Mouse (Mus musculus): ENCODE measurements around the gene Adamtsl1. TPM values are rescaled to one million over a fixed set of nuclear protein-coding genes. Genes with fewer than 3 reads are reported as not detected.

Gene Adamtsl1
- polyA plus RNA-seq, 2 experiments: 0.11 to 0.23 TPM

DNA sequence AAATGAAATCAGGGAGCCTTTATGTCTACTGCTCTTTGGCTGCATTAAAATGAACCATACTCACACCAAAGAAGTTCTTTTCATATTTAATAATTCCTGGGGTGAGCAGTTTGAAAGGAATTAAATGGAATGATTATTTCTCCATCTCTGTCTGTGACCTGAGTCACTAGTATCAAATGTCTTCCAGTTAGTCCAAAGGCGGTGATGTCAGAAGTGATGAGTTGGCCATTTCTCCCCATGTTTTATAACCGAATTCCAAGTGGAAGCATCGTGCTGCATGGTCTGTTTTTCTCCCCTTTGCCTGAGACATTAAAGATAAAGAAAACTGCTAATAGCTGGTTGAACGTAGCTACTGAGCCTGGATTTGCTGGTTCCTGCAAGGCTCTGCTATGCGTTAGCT is 657.5 kb downstream of the Adamtsl1 start:
- no peak for ATAC-seq (ENCODE audit: insufficient read depth)
- H3K36me3 ChIP-seq (replicated peaks; ENCODE audit: control insufficient read depth, insufficient read depth, low read depth): no peaks in the 10 kb centered on the region

GRCm38 (mm10) chr4:86177471-86177870 is 663.5 kb downstream of the Adamtsl1 start:
- ATAC-seq (ENCODE audit: insufficient read depth) (no peak), DNase-seq (ENCODE audit: low read depth in 3 of 3, low spot score in 3 of 3) (no peak)
- Histone ChIP-seq H3K4me2 (ENCODE audit: low read depth) (no peak overlapping the region), H3K4me1 (replicated peaks; ENCODE audit: control insufficient read depth in 2 of 2, insufficient read depth in 2 of 2, low read length in 1 of 2) (no peaks in the 10 kb centered on the region), H3K9me3 (ENCODE audit: control insufficient read depth, low read length) (no peaks in the 10 kb centered on the region), H3K9ac (replicated peaks) (no peak overlapping the region), H3K27me3 (ENCODE audit: control insufficient read depth, insufficient read depth, low read length) (no peaks in the 10 kb centered on the region), H3K4me3 (ENCODE audit: insufficient read depth in 1 of 2, low read depth in 2 of 2, low read length in 2 of 2) (no peak overlapping the region), H3K27ac (no peak overlapping the region), H3K36me3 (replicated peaks; ENCODE audit: control insufficient read depth, insufficient read depth, low read depth) (no peaks in the 10 kb centered on the region)
- TF ChIP-seq EP300 (IDR thresholded peaks at IDR 0.05; ENCODE audit: low read depth) (no peak), CTCF (IDR thresholded peaks at IDR 0.05; ENCODE audit: low read depth) (no peak)
- 66% methylated on average over 6 of the region's 6 CpGs for WGBS (ENCODE audit: insufficient replicate concordance)

More for the DNA sequence above, 657.5 kb downstream of the Adamtsl1 start:
- Histone ChIP-seq H3K4me1 (replicated peaks; ENCODE audit: control insufficient read depth in 2 of 2, insufficient read depth in 2 of 2, low read length in 1 of 2) (no peaks in the 10 kb centered on the region), H3K4me2 (ENCODE audit: low read depth) (no peak overlapping the region), H3K4me3 (ENCODE audit: insufficient read depth in 1 of 2, low read depth in 2 of 2, low read length in 2 of 2) (no peak overlapping the region), H3K9ac (replicated peaks) (no peak overlapping the region), H3K27me3 (ENCODE audit: control insufficient read depth, insufficient read depth, low read length) (no peaks in the 10 kb centered on the region), H3K27ac (no peak overlapping the region), H3K9me3 (ENCODE audit: control insufficient read depth, low read length) (no peaks in the 10 kb centered on the region)
- no peak for DNase-seq (ENCODE audit: low read depth in 3 of 3, low spot score in 3 of 3)
- TF ChIP-seq CTCF (IDR thresholded peaks at IDR 0.05; ENCODE audit: low read depth): no peak
- TF ChIP-seq EP300 (IDR thresholded peaks at IDR 0.05; ENCODE audit: low read depth): no peak
- WGBS (ENCODE audit: insufficient replicate concordance): 65% methylated on average over 5 of the region's 5 CpGs

DNA sequence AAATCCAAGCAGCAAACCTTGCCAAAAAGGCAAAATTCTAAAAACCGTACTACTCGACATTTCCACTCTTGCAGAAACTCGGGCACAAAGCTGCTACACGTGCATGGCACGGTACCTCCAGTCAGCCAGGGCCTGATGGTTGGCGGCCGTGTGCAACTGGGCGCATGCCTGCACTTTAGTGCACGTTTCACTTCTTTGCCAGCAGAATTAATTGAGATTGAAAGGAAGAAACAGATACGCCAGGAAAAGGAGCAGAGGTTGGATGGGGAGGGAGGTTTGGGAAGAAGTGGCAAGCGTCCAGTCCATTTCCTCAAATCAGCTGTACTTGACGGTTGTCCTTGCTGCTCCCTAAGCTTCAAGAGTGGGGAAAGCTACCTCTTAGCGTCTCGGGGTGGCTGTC is 664.1 kb downstream of the Adamtsl1 start:
- 70% methylated on average over 14 of the region's 14 CpGs for WGBS (ENCODE audit: insufficient replicate concordance)
- no peaks in the 10 kb centered on the region for H3K4me1 ChIP-seq (replicated peaks; ENCODE audit: control insufficient read depth in 2 of 2, insufficient read depth in 2 of 2, low read length in 1 of 2)
- ATAC-seq (ENCODE audit: insufficient read depth): no peak
- DNase-seq (ENCODE audit: low read depth in 3 of 3, low spot score in 3 of 3): no peak
- no peak for TF ChIP-seq CTCF (IDR thresholded peaks at IDR 0.05; ENCODE audit: low read depth)
- TF ChIP-seq EP300 (IDR thresholded peaks at IDR 0.05; ENCODE audit: low read depth): no peak
- H3K36me3 ChIP-seq (replicated peaks; ENCODE audit: control insufficient read depth, insufficient read depth, low read depth): no peaks in the 10 kb centered on the region
- no peak overlapping the region for H3K4me3 ChIP-seq (ENCODE audit: insufficient read depth in 1 of 2, low read depth in 2 of 2, low read length in 2 of 2)
- H3K27ac ChIP-seq: no peak overlapping the region
- H3K4me2 ChIP-seq (ENCODE audit: low read depth): no peak overlapping the region
- no peaks in the 10 kb centered on the region for H3K27me3 ChIP-seq (ENCODE audit: control insufficient read depth, insufficient read depth, low read length)
- H3K9ac ChIP-seq (replicated peaks): no peak overlapping the region
- H3K9me3 ChIP-seq (ENCODE audit: control insufficient read depth, low read length): no peaks in the 10 kb centered on the region

- H3K4me2 ChIP-seq (ENCODE audit: low read depth): no peak overlapping the region
- ATAC-seq (ENCODE audit: insufficient read depth) (no peak), DNase-seq (ENCODE audit: low read depth in 3 of 3, low spot score in 3 of 3) (no peak)
- H3K9ac ChIP-seq (replicated peaks): no peak overlapping the region
- H3K27me3 ChIP-seq (ENCODE audit: control insufficient read depth, insufficient read depth, low read length): no peaks in the 10 kb centered on the region
- H3K9me3 ChIP-seq (ENCODE audit: control insufficient read depth, low read length): no peaks in the 10 kb centered on the region
- no peaks in the 10 kb centered on the region for H3K36me3 ChIP-seq (replicated peaks; ENCODE audit: control insufficient read depth, insufficient read depth, low read depth)
- H3K4me1 ChIP-seq (replicated peaks; ENCODE audit: control insufficient read depth in 2 of 2, insufficient read depth in 2 of 2, low read length in 1 of 2): no peaks in the 10 kb centered on the region
- H3K27ac ChIP-seq: no peak overlapping the region
- no peak overlapping the region for H3K4me3 ChIP-seq (ENCODE audit: insufficient read depth in 1 of 2, low read depth in 2 of 2, low read length in 2 of 2)
- WGBS (ENCODE audit: insufficient replicate concordance): 34% methylated on average over 1 of the region's 1 CpGs
- TF ChIP-seq CTCF (IDR thresholded peaks at IDR 0.05; ENCODE audit: low read depth): no peak
- no peak for TF ChIP-seq EP300 (IDR thresholded peaks at IDR 0.05; ENCODE audit: low read depth)
These were observed 669.8 kb downstream of the Adamtsl1 start for GRCm38 (mm10) chr4:86183701-86184173.

DNA sequence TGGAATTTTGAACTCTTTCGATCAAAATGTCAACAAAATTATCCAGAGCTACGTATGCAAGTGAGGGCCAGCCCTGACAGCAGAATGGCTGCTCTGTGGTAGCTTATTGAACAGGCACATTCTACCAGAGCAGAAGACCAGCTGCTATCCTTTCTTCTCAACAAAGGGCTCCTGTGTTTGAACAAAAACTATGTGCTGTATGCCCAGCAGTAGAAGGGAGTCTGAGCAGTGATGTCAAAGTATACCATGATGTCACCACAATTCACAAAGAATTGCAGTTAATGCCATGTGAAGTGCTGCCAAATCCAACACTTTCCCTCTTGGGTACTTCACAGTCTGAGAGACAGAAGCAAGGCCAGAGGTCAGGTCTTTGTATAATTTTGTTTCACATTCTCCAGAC is 675.9 kb downstream of the Adamtsl1 start:
- no peak for ATAC-seq (ENCODE audit: insufficient read depth)
- TF ChIP-seq EP300 (IDR thresholded peaks at IDR 0.05; ENCODE audit: low read depth) (no peak), CTCF (IDR thresholded peaks at IDR 0.05; ENCODE audit: low read depth) (no peak)
- WGBS (ENCODE audit: insufficient replicate concordance): 59% methylated on average over 2 of the region's 2 CpGs

More for the DNA sequence above, 675.9 kb downstream of the Adamtsl1 start:
- Histone ChIP-seq H3K4me1 (replicated peaks; ENCODE audit: control insufficient read depth in 2 of 2, insufficient read depth in 2 of 2, low read length in 1 of 2) (no peaks in the 10 kb centered on the region), H3K36me3 (replicated peaks; ENCODE audit: control insufficient read depth, insufficient read depth, low read depth) (no peaks in the 10 kb centered on the region), H3K4me2 (ENCODE audit: low read depth) (no peak overlapping the region), H3K9me3 (ENCODE audit: control insufficient read depth, low read length) (no peaks in the 10 kb centered on the region), H3K4me3 (ENCODE audit: insufficient read depth in 1 of 2, low read depth in 2 of 2, low read length in 2 of 2) (no peak overlapping the region), H3K9ac (replicated peaks) (no peak overlapping the region), H3K27ac (no peak overlapping the region), H3K27me3 (ENCODE audit: control insufficient read depth, insufficient read depth, low read length) (no peaks in the 10 kb centered on the region)
- DNase-seq (ENCODE audit: low read depth in 3 of 3, low spot score in 3 of 3): no peak
